Mouse (Mus musculus) heart, postnatal 10 days (tissue): ENCODE measurements around the gene Igdcc3. TPM values are rescaled to one million over a fixed set of nuclear protein-coding genes. Genes with fewer than 3 reads are reported as not detected.

ENCODE experiments used
- DNase-seq, 2 experiments: peaks; one replicate each; pipeline ENCODE4 v3.0.0; 2021
- intact Hi-C: fragments of 180-260 bp; cut with DNase I; formaldehyde crosslinking; loops from one replicate; pipeline ENCODE4 v1.15.1; 2025
- total RNA-seq, 2 experiments: library from RNA; stranded (reverse); gene quantifications; 2 replicates each; pipeline ENCODE4 v1.2.3; 2021

Gene Igdcc3
- total RNA-seq, 2 experiments from 2014 or later, result 0.22 to 0.40 TPM

DNA sequence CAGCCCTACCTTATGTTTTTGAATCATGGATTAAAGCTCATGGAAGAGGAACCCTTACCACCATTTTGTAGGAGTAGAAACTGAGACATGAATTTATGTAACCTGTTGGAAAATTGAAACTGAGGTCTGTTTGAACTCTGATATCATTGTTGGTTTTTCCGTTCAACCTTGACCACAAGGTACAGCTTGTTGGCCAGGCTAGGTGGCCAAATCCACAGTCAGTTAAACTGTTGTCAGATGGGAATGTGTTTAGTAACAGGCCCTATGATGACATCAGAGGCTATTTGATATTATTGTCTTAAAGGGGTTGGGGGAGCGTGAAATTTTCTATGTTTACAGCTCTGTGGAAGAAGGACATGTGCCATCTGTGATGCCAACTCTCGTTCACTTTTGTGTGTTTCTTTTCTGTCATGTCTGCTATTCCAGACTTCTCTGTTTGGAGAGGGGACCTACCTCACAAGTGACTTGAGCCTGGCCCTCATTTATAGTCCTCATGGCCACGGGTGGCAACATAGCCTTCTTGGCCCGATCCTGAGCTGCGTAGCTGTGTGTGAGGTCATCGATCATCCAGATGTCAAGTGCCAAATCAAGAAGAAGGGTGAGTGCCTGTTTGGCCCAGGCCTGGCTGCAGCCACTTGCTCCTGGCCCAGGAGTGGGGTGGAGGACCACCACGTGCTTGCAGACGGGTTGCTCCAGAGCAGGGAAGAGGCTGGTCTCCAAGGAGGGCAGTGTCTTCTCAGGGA, 92.4 kb downstream of the Igdcc3 start:
- DNase-seq, result no peak
- intact Hi-C loops, result no loop called here

DNA sequence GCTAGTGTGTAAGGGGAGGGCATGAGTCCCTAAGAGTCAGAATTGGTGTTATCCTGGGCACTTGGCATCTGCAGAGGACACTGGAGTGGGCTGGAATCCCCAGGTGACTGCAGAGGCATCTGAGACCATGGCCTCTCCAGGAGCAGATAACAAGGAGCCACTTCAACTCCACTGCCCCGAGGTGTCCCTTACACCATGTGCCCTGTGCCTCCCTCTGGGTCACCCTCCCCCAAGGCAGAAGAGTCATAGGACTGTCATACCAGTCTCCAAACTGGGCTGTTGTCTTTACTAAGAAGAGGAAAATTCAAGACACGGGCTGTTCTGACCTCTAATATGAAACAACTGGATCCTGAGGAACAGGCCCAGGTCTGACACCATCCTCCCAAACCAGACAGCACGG, 93.7 kb downstream of the Igdcc3 start:
- intact Hi-C loops, result no loop called here
- no peak for DNase-seq

Other genes with a start within 250 kb of the Igdcc3 start
- gene Slc24a1, start 189.6 kb upstream of the Igdcc3 start, total RNA-seq, result under 1 TPM; 0.07 to 0.22 TPM
- 10 to 100 TPM; 25.7 to 27.0 TPM for gene Ints14, start 180.3 kb upstream of the Igdcc3 start, total RNA-seq
- 10 to 100 TPM; 19.3 to 22.2 TPM for gene Hacd3, start 119.5 kb upstream of the Igdcc3 start, total RNA-seq
- gene Dpp8, start 108.8 kb upstream of the Igdcc3 start, total RNA-seq, result 10 to 100 TPM; 66.6 to 72.7 TPM
- gene Igdcc4, start 39.7 kb upstream of the Igdcc3 start, total RNA-seq, result 10 to 100 TPM; 14.4 to 15.6 TPM
- 1 to 10 TPM; 5.1 to 5.9 TPM for gene Parp16, start 54.2 kb downstream of the Igdcc3 start, total RNA-seq
- gene Cilp, start 124.0 kb downstream of the Igdcc3 start, total RNA-seq, result 1 to 10 TPM; 5.4 to 6.6 TPM
- 10 to 100 TPM; 76.3 to 83.4 TPM for gene Clpx, start 153.1 kb downstream of the Igdcc3 start, total RNA-seq
- gene Pdcd7, start 204.9 kb downstream of the Igdcc3 start, total RNA-seq, result 10 to 100 TPM; 11.1 to 14.7 TPM
- 1 to 10 TPM in 1 of 2 experiments, not detected in 1; 1.0 TPM for gene Ubap1l, start 219.9 kb downstream of the Igdcc3 start, total RNA-seq